Mouse (Mus musculus): ENCODE data around the gene Srp9. TPM values are rescaled to one million over a fixed set of nuclear protein-coding genes. Genes with fewer than 3 reads are reported as not detected.

Srp9 gene
- polyA plus RNA-seq (2015; fragmentation: Nextera tagmentation; extraction: Ambion mirVana): 158 and 161 TPM in 2 replicates

DNA sequence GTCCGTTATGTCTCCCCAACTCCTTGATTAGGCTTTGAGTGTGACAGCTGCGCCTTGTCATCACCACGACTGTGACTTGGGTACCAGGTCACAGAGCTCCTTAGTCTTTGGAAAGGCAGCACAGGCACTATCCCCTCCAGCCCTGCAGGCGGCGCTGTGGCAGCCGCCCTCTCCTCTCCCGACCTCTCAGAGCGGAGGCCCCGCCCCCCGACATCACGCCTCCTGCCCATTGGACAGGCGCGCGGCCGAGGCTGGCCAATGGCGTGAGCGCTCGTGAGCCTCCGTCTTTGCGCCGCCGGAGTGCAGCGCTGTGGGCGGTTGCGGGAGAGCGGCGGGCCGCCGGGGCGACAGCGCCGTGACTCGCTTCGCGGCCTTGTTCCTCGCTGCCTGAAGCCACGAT is at the start of gene Srp9:
Srp9 (plus strand) TSS at position 232 of the 400 bp plus-strand sequence.
- peak; percentile 99 for ATAC-seq (ENCODE audit: insufficient read depth, low FRiP score, low read depth)
- H3K4me3 ChIP-seq (replicated peaks): peak within 1 kb of the TSS; percentile 95
- under 1% methylated on average over 37 of the region's 37 CpGs for WGBS

DNA sequence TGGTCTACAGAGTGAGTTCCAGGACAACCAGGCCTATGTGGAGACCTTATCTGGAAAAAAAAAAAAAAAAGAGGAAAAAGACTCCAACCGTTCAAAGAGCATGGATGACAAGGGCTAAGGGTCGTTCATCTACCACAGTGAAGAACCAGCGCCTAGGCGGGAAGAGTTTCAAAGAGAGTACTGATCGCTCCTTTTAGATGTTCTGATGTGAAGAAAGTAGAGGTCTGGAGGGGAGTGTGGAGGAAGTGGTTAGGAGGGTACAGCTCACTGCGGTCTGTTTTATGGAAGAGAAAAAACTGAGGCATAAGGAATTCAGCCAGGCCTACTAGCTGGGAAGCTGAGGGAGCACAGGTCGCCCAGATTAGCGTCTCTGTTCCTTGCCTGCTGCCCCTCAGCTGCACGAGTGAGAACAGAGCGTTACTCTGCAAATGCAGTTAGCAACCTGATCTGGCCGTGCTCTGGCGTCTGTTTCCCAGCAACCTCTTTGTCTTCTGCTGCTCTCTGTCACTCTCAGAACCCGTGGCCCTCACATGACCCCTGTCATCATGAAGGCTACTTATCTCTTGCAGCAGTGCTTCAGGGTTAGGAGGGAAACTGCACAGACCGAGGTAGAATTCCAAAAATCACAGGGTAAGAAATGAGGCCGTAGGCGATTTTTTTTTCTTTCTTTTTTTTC is 42.7 kb upstream of the Srp9 start:
- Histone ChIP-seq H3K36me3 (no peaks in the 10 kb centered on the region), H3K4me1 (peaks cover 8% of the 10 kb centered on the region), H3K9me3 (no peaks in the 10 kb centered on the region), H3K4me3 (replicated peaks) (no peak overlapping the region), H3K27me3 (replicated peaks) (no peaks in the 10 kb centered on the region), H3K27ac (peak overlapping the region; percentile 35; the same call in 1 of the 2 replicates), H3K9ac (no peak overlapping the region), H3K4me2 (peak overlapping the region; percentile 22)
- 18% methylated on average over 16 of the region's 16 CpGs for WGBS
- ATAC-seq (ENCODE audit: insufficient read depth, low FRiP score, low read depth): peak; percentile 77

More for the DNA sequence above, at the start of gene Srp9:
- H3K27ac ChIP-seq: peak within 1 kb of the TSS; percentile 87
- H3K27me3 ChIP-seq (replicated peaks): no peaks in the 10 kb centered on the region
- H3K9me3 ChIP-seq: no peaks in the 10 kb centered on the region
- peak within 1 kb of the TSS; percentile 63 for H3K4me2 ChIP-seq
- peak within 1 kb of the TSS; percentile 77 for H3K9ac ChIP-seq
- H3K4me1 ChIP-seq: peaks cover 8% of the 10 kb centered on the region
- H3K36me3 ChIP-seq: peaks cover 11% of the 10 kb centered on the region; the same call in 1 of the 2 replicates

DNA sequence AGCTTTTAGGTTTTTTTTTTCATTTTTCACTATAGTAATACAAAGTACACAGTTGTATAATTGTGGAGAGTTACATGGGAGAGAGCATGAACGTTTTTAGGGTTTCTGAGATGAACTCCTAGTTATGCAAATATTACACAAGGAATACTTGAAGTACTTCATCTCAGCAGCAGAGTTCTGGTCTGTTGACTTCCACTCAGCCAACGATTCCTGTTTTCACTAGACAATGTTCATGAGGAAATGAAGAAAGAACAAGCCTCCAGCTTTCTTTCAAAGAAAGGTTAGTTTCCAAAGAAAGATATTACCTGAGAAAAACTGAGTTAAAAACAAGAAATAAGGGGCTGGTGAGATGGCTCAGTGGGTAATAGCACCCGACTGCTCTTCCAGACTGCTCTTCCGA is 41.1 kb upstream of the Srp9 start:
- Histone ChIP-seq H3K4me2 (no peak overlapping the region), H3K4me1 (peaks cover 16% of the 10 kb centered on the region), H3K4me3 (replicated peaks) (no peak overlapping the region), H3K27ac (no peak overlapping the region), H3K27me3 (replicated peaks) (no peaks in the 10 kb centered on the region), H3K9ac (no peak overlapping the region), H3K36me3 (no peaks in the 10 kb centered on the region), H3K9me3 (no peaks in the 10 kb centered on the region)
- WGBS: 79% methylated on average over 4 of the region's 4 CpGs
- ATAC-seq (ENCODE audit: insufficient read depth, low FRiP score, low read depth): no peak

DNA sequence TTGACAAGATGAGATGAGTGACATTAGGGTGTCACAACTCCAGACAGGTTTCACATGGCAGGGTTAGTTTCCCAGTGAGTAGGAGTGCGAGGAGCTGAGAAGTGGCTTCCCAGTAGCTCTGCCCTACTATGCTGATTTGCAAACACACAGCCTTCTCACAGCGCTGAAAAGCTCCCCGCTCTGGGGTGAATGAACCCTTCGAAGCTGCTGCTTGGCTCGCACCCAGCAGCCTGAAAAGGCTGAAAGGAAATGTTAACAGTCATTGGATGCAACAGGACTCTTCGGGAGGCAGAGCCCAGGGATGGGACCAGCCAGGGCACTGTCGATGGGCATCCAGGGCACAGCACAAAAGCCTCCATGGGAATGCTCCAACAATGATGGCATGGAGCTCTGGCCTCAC is 37.8 kb upstream of the Srp9 start:
- Histone ChIP-seq H3K4me2 (no peak overlapping the region), H3K9ac (no peak overlapping the region), H3K27me3 (replicated peaks) (no peaks in the 10 kb centered on the region), H3K27ac (peak overlapping the region; percentile 28; the same call in 1 of the 2 replicates), H3K9me3 (no peaks in the 10 kb centered on the region), H3K4me3 (replicated peaks) (no peak overlapping the region), H3K36me3 (no peaks in the 10 kb centered on the region), H3K4me1 (peaks cover 45% of the 10 kb centered on the region)
- no peak for ATAC-seq (ENCODE audit: insufficient read depth, low FRiP score, low read depth)
- 34% methylated on average over 7 of the region's 7 CpGs for WGBS

DNA sequence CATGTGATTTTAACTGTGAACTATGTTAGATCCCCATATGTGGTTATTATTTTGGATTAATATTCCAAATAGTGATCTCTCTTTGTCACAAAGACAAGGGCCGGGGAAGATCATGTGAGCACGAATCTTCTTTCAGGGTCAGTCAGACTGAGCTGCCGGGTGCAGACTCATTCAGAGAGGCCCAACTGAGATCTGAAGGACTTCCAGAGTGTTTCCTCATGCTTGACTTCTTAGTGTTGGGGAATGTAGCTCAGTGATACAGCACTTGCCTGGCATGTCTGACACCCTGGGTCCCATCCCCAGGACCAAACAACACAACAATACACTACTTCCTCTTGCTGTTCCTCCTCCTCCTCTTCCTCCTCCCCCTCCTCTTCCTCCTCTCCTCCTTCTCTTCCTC is 37.2 kb upstream of the Srp9 start:
- H3K4me1 ChIP-seq: peaks cover 47% of the 10 kb centered on the region
- no peaks in the 10 kb centered on the region for H3K9me3 ChIP-seq
- no peak overlapping the region for H3K9ac ChIP-seq
- 79% methylated on average over 3 of the region's 3 CpGs for WGBS
- no peaks in the 10 kb centered on the region for H3K27me3 ChIP-seq (replicated peaks)
- no peak overlapping the region for H3K4me2 ChIP-seq
- H3K4me3 ChIP-seq (replicated peaks): no peak overlapping the region
- no peaks in the 10 kb centered on the region for H3K36me3 ChIP-seq
- no peak for ATAC-seq (ENCODE audit: insufficient read depth, low FRiP score, low read depth)
- H3K27ac ChIP-seq: no peak overlapping the region

DNA sequence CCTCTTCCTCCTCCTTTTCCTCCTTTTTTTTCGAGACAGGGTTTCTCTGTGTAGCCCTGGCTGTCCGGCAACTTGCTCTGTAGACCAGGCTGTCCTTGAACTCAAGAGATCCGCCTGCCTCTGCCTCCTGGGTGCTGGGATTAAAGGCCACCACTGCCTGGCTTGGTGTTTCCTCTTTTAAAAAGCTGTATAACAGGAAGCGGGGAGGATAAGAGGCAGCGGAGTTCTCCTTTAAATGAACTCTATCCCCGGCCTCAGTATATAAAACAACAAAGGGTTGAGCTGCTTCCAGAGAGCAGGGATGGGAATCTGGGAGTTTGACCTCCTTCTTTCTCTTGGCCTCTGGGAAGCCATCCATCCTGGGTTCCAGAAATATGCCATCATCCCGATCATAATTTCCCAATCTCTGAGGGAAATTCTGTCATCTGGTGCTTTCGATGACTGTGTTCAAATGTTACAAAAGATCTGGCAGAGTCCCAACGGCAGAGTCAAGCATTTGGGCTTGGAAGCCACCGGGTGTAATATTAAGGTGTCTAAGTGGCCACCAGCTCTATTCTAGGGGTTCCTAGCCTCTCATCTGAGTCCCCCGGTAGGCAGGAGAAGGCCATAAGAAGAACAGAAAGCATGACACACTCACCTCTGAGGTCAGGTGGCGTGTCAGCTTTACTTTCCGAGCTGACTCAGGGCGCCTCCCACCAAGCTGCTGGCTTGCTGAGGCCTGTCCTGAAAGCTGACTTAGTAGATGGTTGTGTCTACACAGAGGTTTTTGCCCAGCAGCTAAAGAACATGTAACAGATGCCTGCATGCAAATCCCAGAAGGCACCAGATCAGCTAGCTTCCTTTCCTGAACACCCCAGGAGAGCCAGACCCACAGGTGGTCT is 36.5 kb upstream of the Srp9 start:
- Histone ChIP-seq H3K4me2 (no peak overlapping the region), H3K4me3 (replicated peaks) (no peak overlapping the region), H3K4me1 (peaks cover 50% of the 10 kb centered on the region), H3K36me3 (no peaks in the 10 kb centered on the region), H3K9me3 (no peaks in the 10 kb centered on the region), H3K27ac (peak overlapping the region; percentile 83), H3K9ac (no peak overlapping the region), H3K27me3 (replicated peaks) (no peaks in the 10 kb centered on the region)
- 76% methylated on average over 14 of the region's 14 CpGs for WGBS
- no peak for ATAC-seq (ENCODE audit: insufficient read depth, low FRiP score, low read depth)

DNA sequence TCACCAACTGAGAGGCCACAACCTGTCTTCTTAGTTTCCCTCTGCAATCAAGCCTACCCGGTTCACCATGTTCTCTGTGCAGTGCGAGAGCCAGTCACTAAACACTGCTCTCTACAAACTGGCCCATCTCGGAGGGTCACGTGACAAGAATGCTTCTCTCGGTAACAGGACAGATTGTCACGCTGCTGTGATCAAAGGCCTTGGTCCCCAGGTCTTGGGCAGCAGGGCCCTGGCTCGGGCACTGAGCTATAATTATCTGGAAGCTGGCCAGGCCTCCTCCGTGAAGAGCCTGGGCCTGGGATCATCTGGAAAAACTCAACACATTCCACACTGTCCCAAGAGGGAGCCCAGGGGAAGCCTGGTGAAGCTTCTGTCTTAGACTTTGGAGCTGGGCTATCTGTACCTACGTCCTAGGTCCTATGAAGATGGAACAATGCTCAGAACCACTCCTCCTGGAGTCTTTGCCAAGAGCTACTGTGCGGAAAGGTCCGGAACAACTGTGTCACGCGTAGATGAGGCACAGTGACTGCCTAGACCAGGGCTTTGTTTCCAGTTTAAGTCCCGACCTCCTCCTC is 35.6 kb upstream of the Srp9 start:
- 48% methylated on average over 14 of the region's 14 CpGs for WGBS

DNA sequence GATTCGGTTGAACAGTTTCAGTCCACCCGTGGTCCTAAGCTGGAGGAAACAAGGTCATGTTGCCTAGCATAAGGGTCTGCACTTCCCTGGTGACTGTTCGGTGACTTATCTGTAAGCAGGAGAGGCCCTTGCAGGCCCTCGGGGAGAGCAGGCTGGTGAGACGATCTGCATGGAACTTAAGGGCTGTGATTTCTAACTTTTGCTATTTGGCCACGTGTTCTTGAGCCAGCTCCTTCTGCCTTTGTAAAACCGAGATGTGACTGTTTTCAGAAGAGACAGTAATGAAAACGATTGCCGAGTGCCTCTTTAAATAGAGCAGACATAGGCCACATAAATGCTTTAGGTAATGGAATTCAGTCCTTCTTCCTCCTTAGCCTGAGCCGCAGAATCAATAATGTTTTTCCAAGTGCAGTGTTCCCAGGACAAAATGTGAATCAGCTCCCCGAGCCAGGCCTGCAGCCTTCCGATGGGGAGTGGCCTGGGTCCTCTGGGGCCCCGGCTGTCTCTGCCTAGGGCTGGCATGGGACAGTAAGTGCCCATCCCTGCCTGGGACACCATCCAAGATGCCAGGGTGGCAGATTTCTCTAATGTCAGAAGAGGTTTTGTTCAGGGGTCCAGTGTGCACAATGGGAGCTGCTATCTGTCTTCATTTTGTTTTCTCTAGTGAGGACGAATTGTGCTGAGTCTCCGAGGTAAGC is 34.8 kb upstream of the Srp9 start:
- Histone ChIP-seq H3K4me1 (peaks cover 54% of the 10 kb centered on the region), H3K4me2 (no peak overlapping the region), H3K4me3 (replicated peaks) (no peak overlapping the region), H3K27me3 (replicated peaks) (no peaks in the 10 kb centered on the region), H3K36me3 (no peaks in the 10 kb centered on the region), H3K9ac (no peak overlapping the region), H3K9me3 (no peaks in the 10 kb centered on the region), H3K27ac (peak overlapping the region; percentile 83)
- no peak for ATAC-seq (ENCODE audit: insufficient read depth, low FRiP score, low read depth)
- 37% methylated on average over 15 of the region's 15 CpGs for WGBS

More for the DNA sequence above, 35.6 kb upstream of the Srp9 start:
- Histone ChIP-seq H3K4me1 (peaks cover 50% of the 10 kb centered on the region), H3K27me3 (replicated peaks) (no peaks in the 10 kb centered on the region), H3K9me3 (no peaks in the 10 kb centered on the region), H3K9ac (no peak overlapping the region), H3K4me2 (no peak overlapping the region), H3K27ac (peak overlapping the region; percentile 83), H3K36me3 (no peaks in the 10 kb centered on the region), H3K4me3 (replicated peaks) (no peak overlapping the region)
- ATAC-seq (ENCODE audit: insufficient read depth, low FRiP score, low read depth): no peak

DNA sequence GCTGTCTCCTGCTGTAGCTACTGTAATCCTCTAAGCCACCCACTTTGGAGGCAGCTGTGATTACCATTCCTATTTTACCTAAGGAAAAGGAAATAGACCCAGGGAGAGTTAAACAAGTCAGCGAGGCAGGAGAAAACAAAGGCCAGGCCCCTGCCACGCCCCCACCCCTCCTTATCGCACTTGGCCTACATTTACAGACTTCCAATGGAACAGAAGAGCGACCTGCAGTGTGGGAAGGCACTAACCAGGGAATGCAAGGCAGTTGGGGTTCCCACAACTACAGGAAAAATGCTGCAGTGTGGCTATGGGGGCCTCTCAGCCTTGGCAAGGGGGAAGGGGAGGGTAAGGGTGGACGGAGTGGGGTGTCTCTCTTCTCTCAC is 34.2 kb upstream of the Srp9 start:
- Histone ChIP-seq H3K36me3 (no peaks in the 10 kb centered on the region), H3K9ac (no peak overlapping the region), H3K9me3 (no peaks in the 10 kb centered on the region), H3K4me2 (no peak overlapping the region), H3K4me3 (replicated peaks) (no peak overlapping the region), H3K27ac (peak overlapping the region; percentile 83), H3K27me3 (replicated peaks) (no peaks in the 10 kb centered on the region), H3K4me1 (peaks cover 58% of the 10 kb centered on the region)
- 35% methylated on average over 5 of the region's 5 CpGs for WGBS
- peak; percentile 29; the same call in 1 of the 2 replicates for ATAC-seq (ENCODE audit: insufficient read depth, low FRiP score, low read depth)

DNA sequence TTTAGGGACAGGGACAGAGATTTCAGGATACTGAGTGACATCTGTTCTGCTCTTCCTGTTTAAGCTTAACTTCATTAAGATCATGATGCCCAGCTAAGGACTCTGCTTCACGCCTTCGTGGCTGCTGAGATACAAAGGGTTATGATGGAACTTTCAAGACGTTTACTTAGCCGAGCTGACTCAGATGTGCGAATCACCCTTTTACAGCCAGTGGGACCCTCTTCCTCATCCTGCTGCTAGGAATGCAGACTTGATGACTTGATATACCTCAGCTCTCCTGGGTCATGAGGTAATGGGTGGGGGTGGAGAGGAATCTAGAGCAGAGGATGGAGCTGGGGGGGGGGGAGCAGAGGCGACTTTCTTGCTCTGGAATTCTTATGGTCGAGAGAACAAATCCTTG is 33.3 kb upstream of the Srp9 start:
- peak overlapping the region; percentile 83 for H3K27ac ChIP-seq
- H3K27me3 ChIP-seq (replicated peaks): no peaks in the 10 kb centered on the region
- no peak for ATAC-seq (ENCODE audit: insufficient read depth, low FRiP score, low read depth)
- 31% methylated on average over 7 of the region's 7 CpGs for WGBS
- no peak overlapping the region for H3K9ac ChIP-seq
- no peak overlapping the region for H3K4me2 ChIP-seq
- H3K36me3 ChIP-seq: no peaks in the 10 kb centered on the region
- no peak overlapping the region for H3K4me3 ChIP-seq (replicated peaks)
- H3K4me1 ChIP-seq: peaks cover 62% of the 10 kb centered on the region
- no peaks in the 10 kb centered on the region for H3K9me3 ChIP-seq

DNA sequence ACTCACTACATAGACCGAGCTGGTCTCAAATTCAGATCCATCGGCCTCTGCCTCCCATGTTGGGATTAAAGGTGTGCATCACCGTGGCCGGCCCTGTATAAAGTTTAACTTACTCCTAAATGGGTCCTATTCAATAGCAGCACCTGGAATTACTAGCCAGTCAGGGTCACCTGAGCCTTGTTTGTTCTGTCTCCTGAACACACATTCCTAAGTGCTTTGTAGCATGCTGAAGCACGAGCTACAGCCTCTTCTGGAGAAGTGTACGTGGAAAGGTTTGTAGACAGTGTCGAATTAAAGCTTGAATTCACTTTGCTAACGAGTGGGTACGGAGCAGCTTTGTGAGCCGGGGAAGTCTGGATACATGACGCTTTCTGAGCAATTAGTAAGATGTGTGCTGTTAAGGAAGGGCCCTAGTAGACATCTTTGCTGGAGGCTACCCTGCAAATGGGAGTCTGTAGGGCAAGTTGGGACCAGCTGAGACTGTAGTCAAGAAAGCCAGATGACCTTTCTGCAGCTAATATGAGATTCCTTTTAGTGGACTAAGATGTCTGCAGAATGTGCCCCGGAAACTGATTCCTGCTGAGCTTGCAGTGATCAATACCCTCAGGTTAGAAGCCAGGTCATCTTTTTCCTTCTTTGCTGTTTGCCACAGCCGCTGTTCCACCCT is 32.7 kb upstream of the Srp9 start:
- no peaks in the 10 kb centered on the region for H3K9me3 ChIP-seq
- peak overlapping the region; percentile 83 for H3K27ac ChIP-seq
- H3K4me3 ChIP-seq (replicated peaks): no peak overlapping the region
- ATAC-seq (ENCODE audit: insufficient read depth, low FRiP score, low read depth): peak; percentile 52
- 66% methylated on average over 13 of the region's 13 CpGs for WGBS
- no peak overlapping the region for H3K9ac ChIP-seq
- peak overlapping the region; percentile 25; the same call in 1 of the 2 replicates for H3K4me2 ChIP-seq
- H3K27me3 ChIP-seq (replicated peaks): no peaks in the 10 kb centered on the region
- H3K36me3 ChIP-seq: no peaks in the 10 kb centered on the region
- H3K4me1 ChIP-seq: peaks cover 58% of the 10 kb centered on the region
